Mouse (Mus musculus) CH12.LX (cell line): ENCODE results near the gene 2900026A02Rik.

ENCODE experiments used
- CTCF ChIP-seq, 2 experiments: IDR thresholded peaks in 1 of 2; conservative IDR thresholded peaks in 1 of 2; 2 replicates each; pipeline ENCODE4 v1.5.1; 2011 to 2012; ENCODE audit warnings: low read depth in 2 of 2, low read length in 2 of 2, improper control_type of control experiment in 1 of 2, inconsistent platforms in 1 of 2, mild to moderate bottlenecking in 1 of 2, moderate library complexity in 1 of 2
- ELF1 ChIP-seq: IDR thresholded peaks from 2 replicates; pipeline ENCODE4 v1.6.1; 2014; ENCODE audit warnings: low read depth, mild to moderate bottlenecking, inconsistent platforms, low read length, improper control_type of control experiment

DNA sequence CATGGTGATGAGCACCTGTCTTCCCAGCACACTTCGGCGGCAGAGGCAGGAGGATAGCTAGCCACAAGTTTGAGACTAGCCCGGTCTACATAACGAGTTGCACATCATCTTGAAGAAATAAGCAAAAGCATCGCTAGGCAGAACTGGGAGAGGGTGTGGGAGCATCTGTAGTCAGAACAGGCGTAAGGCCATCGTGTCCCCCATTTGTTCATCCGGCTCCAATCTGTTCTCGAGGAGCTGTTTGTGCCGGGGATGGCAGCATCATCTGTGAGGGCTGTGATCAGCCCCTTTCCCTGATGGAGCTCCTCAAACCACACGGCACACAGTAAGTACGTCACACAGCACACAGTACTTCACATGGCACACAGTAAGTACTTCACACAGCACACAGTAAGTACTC, 94.6 kb downstream of the 2900026A02Rik start:
- no peak for TF ChIP-seq ELF1
- no peak for TF ChIP-seq CTCF (conservative IDR thresholded peaks at IDR 0.05 in 1 of 2, IDR thresholded peaks at IDR 0.05 in 1 of 2; ENCODE audit: low read depth in 2 of 2, low read length in 2 of 2)
